Mouse (Mus musculus): ENCODE results near the gene Dkk1. TPM values are rescaled to one million over a fixed set of nuclear protein-coding genes. Genes with fewer than 3 reads are reported as not detected.

Dkk1 gene
- 3.9 and 8.2 TPM in 2 replicates for polyA plus RNA-seq (2015; fragmentation: Nextera tagmentation; extraction: Ambion mirVana)

DNA sequence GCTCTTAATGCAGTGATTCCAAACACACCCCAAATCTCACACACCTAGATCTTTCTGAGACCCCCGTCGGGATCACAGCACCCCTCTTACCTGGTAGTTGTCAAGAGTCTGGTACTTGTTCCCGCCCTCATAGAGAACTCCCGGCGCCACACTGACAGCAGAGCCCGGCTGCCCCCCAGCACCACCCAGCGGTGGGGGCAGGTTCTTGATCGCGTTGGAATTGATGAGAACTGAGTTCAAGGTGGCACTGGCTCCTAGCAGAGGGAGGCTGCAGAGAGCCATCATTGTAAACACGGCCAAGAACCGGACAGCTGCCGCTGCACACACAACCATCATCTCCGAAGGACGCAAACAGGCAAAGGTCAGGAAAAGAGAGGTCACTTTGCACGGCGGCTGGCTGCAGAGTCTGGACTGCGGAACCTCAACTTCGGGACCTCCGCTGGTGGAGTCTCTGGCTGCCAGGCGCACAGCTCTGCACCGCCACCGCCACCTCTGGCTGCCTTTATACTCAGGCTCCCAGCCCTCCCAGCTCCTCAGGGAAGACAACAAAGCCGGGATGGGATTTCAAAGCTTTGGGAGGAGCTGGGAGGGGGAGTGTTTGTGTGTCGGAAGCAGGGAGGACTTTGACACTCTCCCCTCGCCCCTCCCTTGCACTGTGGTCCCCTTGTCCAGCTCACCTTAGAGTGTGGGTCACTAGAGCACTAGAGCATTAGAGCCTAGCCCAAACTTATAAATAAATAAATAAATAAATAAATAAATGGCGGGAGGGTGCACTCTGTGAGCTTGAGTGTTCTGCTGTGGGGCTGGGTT is at the start of gene Dkk1:
Gene Dkk1, minus strand, starts transcription at position 622 of the 810 bp plus-strand sequence.

Measured in adrenal gland, postnatal 0 days (tissue).